Mouse (Mus musculus): Measurements from ENCODE around the gene Fga. TPM values are rescaled to one million over a fixed set of nuclear protein-coding genes. Genes with fewer than 3 reads are reported as not detected.

Fga gene
- total RNA-seq, 4 experiments from 2014 or later = 0.93 to 1.6 TPM; not detected in 2

Other genes starting within 250 kb of the Fga start
- under 1 TPM; 0.17 to 0.43 (median 0.28) TPM for gene Rbm46, start 149.6 kb upstream of the Fga start, total RNA-seq (2022)
- under 1 TPM in 2 of 4 experiments, not detected in 2; 0.03 to 0.11 TPM for gene Lrat, start 122.1 kb upstream of the Fga start, total RNA-seq (2022)
- 1 to 10 TPM in 1 of 4 experiments, under 1 TPM in 2, not detected in 1; 0.21 to 1.2 (median 0.67) TPM for gene Fgg, start 18.4 kb upstream of the Fga start, total RNA-seq (2022)
- under 1 TPM in 3 of 4 experiments, not detected in 1; 0.10 to 0.46 (median 0.26) TPM for gene Fgb, start 23.8 kb downstream of the Fga start, total RNA-seq (2022)
- 10 to 100 TPM; 46.5 to 54.5 (median 49.4) TPM for gene Plrg1, start 29.4 kb downstream of the Fga start, total RNA-seq (2022)
- gene Dchs2, start 101.9 kb downstream of the Fga start, total RNA-seq (2022) = under 1 TPM; 0.28 to 0.81 (median 0.56) TPM